Mouse (Mus musculus): ENCODE results near the gene Pappa. TPM values are rescaled to one million over a fixed set of nuclear protein-coding genes. Genes with fewer than 3 reads are reported as not detected.

Pappa gene
- total RNA-seq, 2 experiments from 2014 or later: 1.2 to 1.3 TPM

GRCm38 (mm10) chr4:65174505-65174904 lies 50.5 kb downstream of the Pappa start:
- no peak for DNase-seq

GRCm38 (mm10) chr4:65178146-65178545 lies 54.2 kb downstream of the Pappa start:
- no peak for DNase-seq

DNA sequence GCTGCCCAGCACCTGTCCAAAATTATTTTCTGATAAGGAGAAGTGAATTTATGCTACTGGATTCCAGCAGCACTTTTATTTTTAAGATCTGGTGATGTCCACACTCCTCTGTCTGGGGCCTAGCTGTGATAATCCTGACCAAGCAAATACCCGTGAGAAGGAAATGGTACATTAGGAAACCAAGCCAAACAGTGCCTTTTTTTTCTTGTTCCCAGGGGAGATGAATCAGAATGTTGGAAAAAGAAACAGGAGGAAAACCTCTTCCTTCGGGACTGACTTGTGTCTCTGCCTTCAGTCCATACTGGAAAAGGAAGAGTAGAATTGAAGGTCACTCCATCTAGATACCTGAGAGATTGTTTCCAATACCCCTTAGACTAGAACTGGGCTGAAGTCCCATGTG lies 63.3 kb downstream of the Pappa start:
- DNase-seq: no peak

DNA sequence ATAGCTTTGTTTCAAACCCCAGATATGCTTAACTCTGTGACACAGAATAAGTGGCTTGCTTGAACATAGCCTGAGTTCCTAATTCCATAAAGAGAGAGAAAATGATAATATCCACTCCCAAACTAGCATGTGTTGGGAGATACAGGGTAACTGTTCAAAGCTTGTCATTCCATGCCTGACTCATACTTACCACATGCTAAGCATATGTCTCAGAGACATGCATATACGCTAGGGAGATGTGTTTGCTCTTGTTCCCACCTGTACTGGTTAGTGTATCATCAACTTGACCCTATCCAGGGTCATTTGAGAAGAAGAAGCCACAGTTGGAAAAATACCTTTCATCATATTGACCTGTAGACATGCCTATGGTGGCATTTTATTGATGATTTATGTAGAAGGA lies 63.7 kb downstream of the Pappa start:
- no peak for DNase-seq

- DNase-seq: no peak
These were observed 65.0 kb downstream of the Pappa start for GRCm38 (mm10) chr4:65188921-65189485.

DNA sequence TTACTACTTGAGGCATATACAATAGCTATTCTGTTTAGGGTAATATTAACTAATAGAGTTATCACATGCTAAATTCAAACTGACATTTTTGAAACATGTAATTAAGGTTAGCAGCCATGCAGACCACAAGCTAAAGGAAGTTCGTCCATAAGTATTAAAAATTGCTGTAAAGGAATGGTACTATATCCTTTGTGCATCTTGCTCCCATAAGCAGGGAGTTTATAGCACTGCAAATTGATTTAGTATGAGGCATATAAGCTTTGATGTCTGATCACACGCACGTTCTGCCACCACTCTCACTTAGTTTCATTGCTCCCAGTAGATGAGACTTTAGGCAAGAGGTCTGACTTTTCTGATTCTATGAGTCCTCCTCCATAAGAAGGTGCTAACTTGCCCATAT lies 68.8 kb downstream of the Pappa start:
- no peak for DNase-seq

DNA sequence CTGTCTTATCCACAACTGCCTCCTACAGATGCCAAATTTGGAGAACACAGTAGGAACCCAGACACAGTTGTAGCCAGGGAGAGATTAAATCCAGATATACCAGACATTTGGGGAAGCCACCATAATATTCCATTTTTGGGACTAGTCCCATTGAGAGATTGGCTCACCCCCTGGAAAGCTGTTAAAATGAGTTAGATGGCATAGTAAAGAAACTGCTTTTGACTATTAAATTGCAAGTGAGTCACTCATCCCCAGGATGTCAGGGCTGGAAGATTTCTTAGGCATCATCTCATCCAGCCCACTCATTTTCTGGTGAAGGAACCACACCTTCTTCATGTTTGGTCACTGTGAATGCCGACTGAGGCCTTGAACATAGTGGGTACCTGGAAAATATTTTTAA lies 72.0 kb downstream of the Pappa start:
- DNase-seq: no peak

GRCm38 (mm10) chr4:65203666-65204065 lies 79.7 kb downstream of the Pappa start:
- no peak for DNase-seq

GRCm38 (mm10) chr4:65205446-65205845 lies 81.5 kb downstream of the Pappa start:
- DNase-seq: no peak

- no peak for DNase-seq
These were observed 85.5 kb downstream of the Pappa start for GRCm38 (mm10) chr4:65209369-65210015.

GRCm38 (mm10) chr4:65216682-65217081 lies 92.7 kb downstream of the Pappa start:
- no peak for DNase-seq

- DNase-seq: peak; percentile 12
These were observed 93.8 kb downstream of the Pappa start for GRCm38 (mm10) chr4:65217651-65218364.

GRCm38 (mm10) chr4:65223901-65224300 lies 99.9 kb downstream of the Pappa start:
- no peak for DNase-seq

DNA sequence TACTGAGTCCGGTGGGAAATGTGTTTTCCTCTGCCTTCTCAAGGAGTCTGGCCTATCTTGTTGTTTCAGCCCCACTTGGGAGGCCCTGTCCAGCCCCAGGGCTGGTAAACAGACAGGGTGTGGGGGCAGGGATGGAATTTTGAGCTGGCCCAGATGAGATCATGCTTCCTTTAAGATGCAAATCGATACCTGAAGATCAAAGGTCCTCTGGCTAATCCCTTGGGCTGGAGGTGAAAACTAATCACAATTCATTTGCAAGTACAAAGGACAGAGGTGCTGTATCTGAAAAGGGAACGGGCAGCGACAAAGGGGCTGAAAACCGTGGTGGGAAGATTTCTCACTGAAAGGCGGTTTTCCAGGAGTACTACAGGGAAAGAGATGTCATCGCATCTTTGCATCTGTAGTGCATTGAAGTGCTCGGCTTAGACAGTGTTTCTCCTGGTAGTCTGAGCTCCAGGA lies 114.6 kb downstream of the Pappa start:
- no peak for DNase-seq

DNA sequence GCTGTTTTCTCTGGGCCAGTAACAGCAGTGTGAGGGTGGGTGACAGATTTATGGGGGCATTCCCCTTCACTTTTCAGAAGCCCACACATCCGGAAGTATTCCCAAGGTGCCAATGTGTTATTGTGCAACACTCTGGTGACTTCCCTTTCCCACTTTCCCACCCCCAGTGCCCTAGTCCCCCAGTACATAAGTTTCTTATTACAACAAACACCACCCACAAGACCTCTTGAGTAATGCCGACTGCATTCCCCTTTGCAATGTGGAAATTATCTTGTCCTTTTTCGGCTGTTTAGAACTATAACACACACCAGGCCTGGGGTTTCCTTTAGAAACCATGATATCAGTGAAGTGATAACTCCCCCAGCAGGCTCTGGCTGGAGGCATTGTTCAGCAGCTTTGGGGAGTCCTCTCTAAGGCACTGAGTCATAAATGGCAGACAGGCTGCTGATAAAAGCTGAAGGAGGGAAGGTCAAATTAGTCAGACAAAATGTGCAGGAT lies 118.5 kb downstream of the Pappa start:
- peak; percentile 5 for DNase-seq

GRCm38 (mm10) chr4:65243245-65243644 lies 119.3 kb downstream of the Pappa start:
- no peak for DNase-seq

- DNase-seq: no peak
These were observed 121.0 kb downstream of the Pappa start for GRCm38 (mm10) chr4:65245015-65245414.

DNA sequence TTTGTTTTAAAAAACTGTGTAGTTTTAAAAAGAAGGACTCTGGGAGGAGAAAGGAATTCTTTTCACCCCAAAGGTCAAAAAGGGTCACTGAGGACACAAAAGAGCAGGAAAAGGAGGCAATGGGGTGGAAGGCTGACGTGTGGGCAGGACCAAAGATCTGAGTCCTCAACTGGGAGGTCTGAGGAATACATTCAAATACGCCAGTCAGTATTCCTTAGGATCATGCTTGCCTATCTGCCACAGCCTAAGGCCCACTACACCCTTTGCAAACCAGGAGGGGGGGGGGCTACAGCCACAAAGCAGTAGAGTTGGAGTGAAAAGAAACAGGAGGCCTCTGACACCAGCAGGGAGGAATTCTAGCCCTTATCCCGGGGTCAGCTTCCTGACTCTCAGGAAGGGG lies 121.5 kb downstream of the Pappa start:
- DNase-seq: no peak

- DNase-seq: no peak
These were observed 128.2 kb downstream of the Pappa start for GRCm38 (mm10) chr4:65252193-65252592.

DNA sequence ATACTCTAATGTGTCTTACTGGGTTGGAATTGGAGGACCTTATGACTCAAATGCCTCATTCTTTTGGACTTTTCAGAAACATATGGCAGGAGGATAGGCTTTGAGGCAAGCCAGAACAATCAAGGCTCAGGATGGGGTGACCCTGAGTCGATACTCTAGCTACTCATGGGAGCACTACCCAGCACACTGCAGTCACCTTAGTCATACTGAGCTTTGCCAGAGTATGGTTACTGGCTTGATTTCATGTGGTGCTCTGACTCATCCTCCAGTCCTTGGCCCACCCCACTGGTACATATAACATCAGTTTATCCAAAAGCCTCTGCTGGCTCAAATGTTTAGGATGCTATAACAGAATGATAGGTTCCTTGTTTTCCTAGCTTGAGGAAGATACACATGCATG lies 130.1 kb downstream of the Pappa start:
- DNase-seq: no peak

DNA sequence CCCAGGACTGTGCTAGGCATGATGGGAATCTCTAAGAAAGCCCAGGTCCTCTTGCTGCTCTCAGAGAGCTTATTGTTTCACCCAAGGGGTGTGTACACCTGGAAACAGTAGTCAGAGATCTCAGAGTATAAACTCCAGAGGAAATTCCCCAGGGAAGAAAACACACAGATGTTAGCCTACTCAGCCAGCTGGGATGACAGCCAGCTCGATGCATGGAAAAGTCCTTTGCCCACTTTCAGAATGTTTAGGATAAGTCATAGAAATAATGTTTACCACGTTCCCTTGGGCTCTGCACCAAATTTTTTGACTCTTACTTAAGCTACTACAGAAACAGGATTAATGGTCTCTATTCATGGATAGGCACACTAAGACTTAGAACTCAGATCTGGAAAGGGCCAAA lies 143.1 kb downstream of the Pappa start:
- no peak for DNase-seq

GRCm38 (mm10) chr4:65269996-65270395 lies 146.0 kb downstream of the Pappa start:
- no peak for DNase-seq

DNA sequence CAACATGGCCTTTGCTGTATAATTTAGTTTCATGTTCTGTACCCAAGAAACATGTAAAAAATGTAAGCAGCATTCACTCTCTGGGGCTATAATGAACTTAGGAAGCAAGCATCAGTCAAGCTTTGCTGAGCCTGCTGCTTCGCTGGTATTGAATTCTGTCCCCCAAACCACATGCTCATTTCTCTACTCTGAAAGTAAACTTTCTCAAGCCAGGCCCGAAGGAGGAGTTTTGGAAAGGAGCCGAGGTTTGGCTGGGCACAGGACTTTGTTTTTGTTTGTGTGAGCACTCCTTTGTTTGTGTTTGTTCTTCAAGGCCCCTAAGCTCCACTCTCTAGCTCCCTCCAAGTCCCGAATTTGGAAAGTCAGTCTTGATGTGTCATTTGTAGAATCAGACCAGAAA lies 148.3 kb downstream of the Pappa start:
- DNase-seq: no peak
